Mouse (Mus musculus) MEL (cell line): ENCODE results near the gene Mturn.

Experiments used
- CTCF ChIP-seq, 3 experiments: IDR thresholded peaks in 2 of 3; conservative IDR thresholded peaks in 1 of 3; 2 replicates each; pipeline ENCODE4 v1.5.1; 2011 to 2012; ENCODE audit warnings: low read length in 3 of 3, low read depth in 2 of 3, mild to moderate bottlenecking in 2 of 3, improper control_type of control experiment in 1 of 3, inconsistent platforms in 1 of 3, mixed read lengths in 1 of 3, moderate library complexity in 1 of 3; ENCODE audit not compliant: control insufficient read depth in 1 of 3, insufficient read depth in 1 of 3, poor library complexity in 1 of 3, severe bottlenecking in 1 of 3
- POLR2A ChIP-seq, 2 experiments: IDR thresholded peaks; 2 replicates each; pipeline ENCODE4 v1.6.1; 2011 to 2012; ENCODE audit warnings: low read length in 2 of 2, mild to moderate bottlenecking in 2 of 2, control low read depth in 1 of 2, improper control_type of control experiment in 1 of 2, low read depth in 1 of 2, moderate library complexity in 1 of 2; ENCODE audit not compliant: control insufficient read depth in 1 of 2, insufficient read depth in 1 of 2, poor library complexity in 1 of 2

DNA sequence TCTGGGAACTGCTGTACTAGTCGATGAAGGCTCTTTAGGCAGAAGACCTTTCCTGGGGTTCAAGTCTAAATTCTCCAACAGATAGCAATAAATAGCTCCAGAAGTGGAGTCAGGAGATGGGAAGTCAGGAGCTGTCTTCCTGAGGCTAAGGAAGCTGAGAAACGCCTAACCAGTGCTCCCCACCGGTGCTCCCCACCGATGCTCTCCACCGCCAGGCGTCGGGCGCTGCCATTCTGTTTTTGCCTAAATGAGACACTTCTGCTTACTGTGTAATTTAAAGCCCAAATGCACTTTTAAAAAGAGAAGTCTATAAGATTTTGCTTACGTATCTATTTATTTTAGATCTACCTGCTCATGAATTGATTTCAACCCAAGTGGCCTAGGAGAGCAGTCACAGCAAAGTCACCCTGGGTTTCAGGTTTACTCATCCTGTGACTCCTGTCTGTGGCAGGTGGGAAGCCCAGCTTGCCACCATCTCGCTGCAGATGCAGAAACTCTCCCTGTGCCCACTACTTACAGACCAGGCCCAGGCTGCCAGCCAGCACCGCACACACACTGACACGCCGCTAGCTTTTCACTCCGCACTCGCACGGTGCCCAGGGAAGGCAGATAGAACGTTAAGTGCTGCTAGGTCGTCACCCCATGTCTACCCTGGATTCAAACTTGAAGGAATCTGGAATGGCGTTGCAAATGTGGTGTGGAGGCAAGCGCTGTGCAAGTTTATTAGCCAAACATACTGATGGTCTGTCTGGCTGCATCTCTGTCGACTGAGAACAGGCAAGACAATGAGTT lies 5.7 kb downstream of the Mturn start:
- TF ChIP-seq POLR2A (IDR thresholded peaks at IDR 0.05; ENCODE audit: control insufficient read depth in 1 of 2, insufficient read depth in 1 of 2, low read depth in 1 of 2, low read length in 2 of 2, poor library complexity in 1 of 2) = no peak
- TF ChIP-seq CTCF (IDR thresholded peaks at IDR 0.05 in 2 of 3, conservative IDR thresholded peaks at IDR 0.05 in 1 of 3; ENCODE audit: control insufficient read depth in 1 of 3, insufficient read depth in 1 of 3, low read depth in 2 of 3, low read length in 3 of 3, poor library complexity in 1 of 3, severe bottlenecking in 1 of 3) = no peak
